Mouse (Mus musculus) heart, postnatal 36 days (tissue): ENCODE measurements at regions not wholly inside any gene's neighbourhood (a gene's known extent, or its start where the extent isn't known, plus 50 kb on each side); places are given as distances from the start of the nearest gene placed in this dataset.
"Not testable (repeated sequence)": the region's sequence is repeated elsewhere in the genome, so short reads cannot be mapped to it uniquely, and the experiment has no call there.

Source experiments
- DNase-seq, 2 experiments: peaks; one replicate each; pipeline ENCODE4 v3.0.0; 2021 to 2022
- intact Hi-C: fragments of 180-260 bp; cut with DNase I; formaldehyde crosslinking; loops from one replicate; pipeline ENCODE4 v1.15.1; 2025

GRCm38 (mm10) chr2:107869304-107869958, 579.0 kb downstream of the Kcna4 start:
- DNase-seq: no peak
- intact Hi-C loops: loop anchor here (5.0 to 10.0 kb wide), 3 partner anchors 575 to 787 kb away; partner anchors contain the start of gene Kcna4

- no peak for DNase-seq
- intact Hi-C loops: loop anchor here (2.0 to 5.0 kb wide), 2 partner anchors 902 to 1523 kb away; no protein-coding TSS in a partner anchor
Measured at GRCm38 (mm10) chr2:107879663-107880062, 589.2 kb downstream of the Kcna4 start.

GRCm38 (mm10) chr2:107886063-107886762, 595.8 kb downstream of the Kcna4 start:
- DNase-seq: no peak
- intact Hi-C loops: no loop called here

GRCm38 (mm10) chr2:107888245-107888644, 597.8 kb downstream of the Kcna4 start:
- intact Hi-C loops: no loop called here
- DNase-seq: no peak

GRCm38 (mm10) chr2:107925116-107925515, 634.7 kb downstream of the Kcna4 start:
- intact Hi-C loops: no loop called here
- no peak for DNase-seq

GRCm38 (mm10) chr2:107926606-107927005, 636.2 kb downstream of the Kcna4 start:
- no peak for DNase-seq
- intact Hi-C loops: no loop called here

- no peak for DNase-seq
- intact Hi-C loops: no loop called here
Measured at GRCm38 (mm10) chr2:107935336-107935735, 644.9 kb downstream of the Kcna4 start.

- no peak for DNase-seq
- intact Hi-C loops: no loop called here
Measured at GRCm38 (mm10) chr2:107935775-107936174, 645.3 kb downstream of the Kcna4 start.

GRCm38 (mm10) chr2:107941374-107941773, 650.9 kb downstream of the Kcna4 start:
- intact Hi-C loops: no loop called here
- DNase-seq: no peak

GRCm38 (mm10) chr2:107945837-107946451, 655.5 kb downstream of the Kcna4 start:
- intact Hi-C loops: no loop called here
- DNase-seq: no peak

GRCm38 (mm10) chr2:107955608-107956127, 665.2 kb downstream of the Kcna4 start:
- DNase-seq, intact Hi-C loops: not testable (repeated sequence)

- DNase-seq, intact Hi-C loops: not testable (repeated sequence)
Measured at GRCm38 (mm10) chr2:107963921-107964320, 673.5 kb downstream of the Kcna4 start.

- intact Hi-C loops: no loop called here
Measured at GRCm38 (mm10) chr2:107964841-107965240, 674.4 kb downstream of the Kcna4 start.

GRCm38 (mm10) chr2:107965336-107966306, 675.2 kb downstream of the Kcna4 start:
- intact Hi-C loops: no loop called here
- no peak for DNase-seq

More at GRCm38 (mm10) chr2:107964841-107965240, 674.4 kb downstream of the Kcna4 start:
- no peak for DNase-seq

GRCm38 (mm10) chr2:107968526-107968925, 678.1 kb downstream of the Kcna4 start:
- DNase-seq: no peak
- intact Hi-C loops: no loop called here

GRCm38 (mm10) chr2:107969526-107969925, 679.1 kb downstream of the Kcna4 start:
- intact Hi-C loops: no loop called here
- DNase-seq: no peak

- intact Hi-C loops: no loop called here
- DNase-seq: no peak
Measured at GRCm38 (mm10) chr2:107973528-107973927, 683.1 kb downstream of the Kcna4 start.

GRCm38 (mm10) chr2:107994831-107995230, 704.4 kb downstream of the Kcna4 start:
- intact Hi-C loops: no loop called here
- DNase-seq: no peak

GRCm38 (mm10) chr2:108011534-108011933, 721.1 kb downstream of the Kcna4 start:
- intact Hi-C loops: no loop called here
- no peak for DNase-seq

- no peak for DNase-seq
- intact Hi-C loops: no loop called here
Measured at GRCm38 (mm10) chr2:108023206-108023605, 732.8 kb downstream of the Kcna4 start.
